Mouse (Mus musculus) heart, embryonic 16.5 days (tissue): Measurements from ENCODE around the gene Gm20683. TPM values are rescaled to one million over a fixed set of nuclear protein-coding genes. Genes with fewer than 3 reads are reported as not detected.
A peak's percentile ranks its signal among the peaks of the same experiment; 100 is the strongest.

Source experiments
- ATAC-seq: fragments of 200-750 bp; cut with Nextera tagmentation; replicated peaks from 2 replicates; pipeline ENCODE4 v1.8.0; 2017; ENCODE audit warnings: moderate number of reproducible peaks; ENCODE audit not compliant: insufficient read depth, low FRiP score; ENCODE audit errors: extremely low read depth
- H3K27ac ChIP-seq: fragments of 300-500 bp; sonication (generic); 2 replicates; pipeline ENCODE4 v1.5.1; 2014; ENCODE audit warnings: mild to moderate bottlenecking, low read length, control low read depth, moderate library complexity
- H3K27me3 ChIP-seq: fragments of 300-500 bp; sonication (generic); 2 replicates; pipeline ENCODE4 v1.6.1; 2014; ENCODE audit warnings: low read length, mixed read lengths; ENCODE audit not compliant: control insufficient read depth, insufficient read depth
- H3K36me3 ChIP-seq: fragments of 300-500 bp; sonication (generic); 2 replicates; pipeline ENCODE4 v1.6.1; 2014; ENCODE audit not compliant: control insufficient read depth, insufficient read depth
- H3K4me1 ChIP-seq: fragments of 300-500 bp; sonication (generic); 2 replicates; pipeline ENCODE4 v1.6.1; 2014; ENCODE audit warnings: low read length, mixed read lengths; ENCODE audit not compliant: control insufficient read depth, insufficient read depth
- H3K4me2 ChIP-seq: fragments of 300-500 bp; sonication (generic); 2 replicates; pipeline ENCODE4 v1.6.1; 2014; ENCODE audit warnings: low read depth, mild to moderate bottlenecking, control low read depth, low read length
- H3K4me3 ChIP-seq: fragments of 300-500 bp; sonication (generic); 2 replicates; pipeline ENCODE4 v1.5.1; 2014; ENCODE audit warnings: mild to moderate bottlenecking, control low read depth, low read length
- H3K9ac ChIP-seq: fragments of 300-500 bp; sonication (generic); 2 replicates; pipeline ENCODE4 v1.6.1; 2014; ENCODE audit warnings: low read length, control low read depth
- H3K9me3 ChIP-seq: fragments of 300-500 bp; sonication (generic); replicated peaks from 2 replicates; pipeline ENCODE4 v1.6.1; 2016; ENCODE audit warnings: low read length; ENCODE audit not compliant: control insufficient read depth
- WGBS: fragments of 180-500 bp; shearing (Covaris S2); extraction: QIAGEN DNeasy Blood & Tissue Kit; methylation state at CpG from one replicate; pipeline ENCODE4 v1.1.7; 2014; 5-methylcytosine and 5-hydroxymethylcytosine counted together
- polyA plus RNA-seq: library from polyadenylated mRNA; unstranded; fragments of >200 nt; fragmentation: Nextera tagmentation; extraction: Ambion mirVana; gene quantifications from 2 replicates; pipeline ENCODE4 v1.2.1, GENCODE M21; 2015

Gene Gm20683
- polyA plus RNA-seq, 1 experiment from 2014 or later = 2.0 TPM

DNA sequence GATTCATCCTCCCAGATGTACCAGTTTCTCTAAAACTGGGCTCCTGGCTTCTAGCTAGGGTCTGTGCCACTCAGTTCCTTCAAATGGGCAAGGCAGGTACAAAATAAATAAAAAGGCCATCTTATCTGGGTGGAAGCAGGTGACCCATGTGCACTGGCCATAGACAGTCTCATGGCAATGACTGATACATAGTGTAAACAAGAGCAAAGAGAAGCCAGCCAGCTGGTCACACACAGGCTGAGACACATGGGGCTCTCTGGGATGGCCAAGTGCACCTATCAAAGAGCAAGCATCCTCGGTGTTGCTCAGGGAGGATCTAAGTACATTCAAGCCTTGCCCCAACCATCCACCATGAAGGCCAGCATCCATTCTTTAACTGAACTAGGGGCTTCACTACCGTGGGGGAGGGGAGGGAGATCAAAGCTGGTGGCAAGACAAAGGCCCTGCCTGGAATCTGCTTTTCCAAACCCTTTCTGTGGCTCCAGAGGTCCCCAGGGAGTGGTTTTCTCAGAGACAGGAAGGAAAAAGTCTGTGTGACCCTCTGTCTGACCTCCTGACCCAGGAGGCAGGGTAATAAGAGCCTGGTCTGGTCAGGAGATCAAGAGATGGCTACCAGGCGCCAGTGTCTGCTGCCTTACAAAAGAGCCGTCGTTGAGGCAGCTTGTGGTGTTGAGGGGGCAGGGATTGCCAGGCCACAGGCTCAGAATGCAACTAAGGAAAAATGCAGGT is 39.5 kb upstream of the Gm20683 start:
- no peak overlapping the region for H3K4me3 ChIP-seq
- WGBS = 21% methylated on average over 5 of the region's 5 CpGs
- no peak for ATAC-seq
- peaks cover 9% of the 10 kb centered on the region for H3K4me1 ChIP-seq
- H3K9ac ChIP-seq = no peak overlapping the region
- no peak overlapping the region for H3K4me2 ChIP-seq
- no peaks in the 10 kb centered on the region for H3K9me3 ChIP-seq
- peaks cover 16% of the 10 kb centered on the region for H3K36me3 ChIP-seq
- H3K27me3 ChIP-seq = no peaks in the 10 kb centered on the region
- H3K27ac ChIP-seq = no peak overlapping the region

GRCm38 (mm10) chr17:25880196-25880910 is 38.8 kb upstream of the Gm20683 start, which contains the start of gene Wfikkn1:
Wfikkn1 (minus strand) TSS chr17:25880858.
- H3K36me3 ChIP-seq = peaks cover 16% of the 10 kb centered on the region
- no peak for ATAC-seq
- no peaks in the 10 kb centered on the region for H3K9me3 ChIP-seq
- 61% methylated on average over 5 of the region's 5 CpGs for WGBS
- H3K9ac ChIP-seq = no peak within 1 kb of the TSS
- no peaks in the 10 kb centered on the region for H3K27me3 ChIP-seq
- no peak within 1 kb of the TSS for H3K4me3 ChIP-seq
- H3K4me2 ChIP-seq = no peak within 1 kb of the TSS
- H3K27ac ChIP-seq = no peak within 1 kb of the TSS
- H3K4me1 ChIP-seq = peaks cover 11% of the 10 kb centered on the region

GRCm38 (mm10) chr17:25879750-25880149 is 38.2 kb upstream of the Gm20683 start:
- Histone ChIP-seq H3K4me2 (no peak overlapping the region), H3K9ac (no peak overlapping the region), H3K36me3 (peaks cover 16% of the 10 kb centered on the region), H3K9me3 (no peaks in the 10 kb centered on the region), H3K4me3 (no peak overlapping the region), H3K27me3 (no peaks in the 10 kb centered on the region), H3K27ac (no peak overlapping the region), H3K4me1 (peaks cover 11% of the 10 kb centered on the region)
- 79% methylated on average over 8 of the region's 8 CpGs for WGBS
- ATAC-seq = no peak

GRCm38 (mm10) chr17:25879261-25879660 is 37.7 kb upstream of the Gm20683 start:
- Histone ChIP-seq H3K36me3 (peaks cover 14% of the 10 kb centered on the region), H3K4me3 (no peak overlapping the region), H3K27me3 (no peaks in the 10 kb centered on the region), H3K27ac (no peak overlapping the region), H3K4me2 (no peak overlapping the region), H3K9me3 (no peaks in the 10 kb centered on the region), H3K4me1 (peaks cover 13% of the 10 kb centered on the region), H3K9ac (no peak overlapping the region)
- no peak for ATAC-seq
- WGBS = 69% methylated on average over 4 of the region's 4 CpGs

- no peaks in the 10 kb centered on the region for H3K9me3 ChIP-seq
- no peak for ATAC-seq
- 93% methylated on average over 19 of the region's 19 CpGs for WGBS
- no peaks in the 10 kb centered on the region for H3K27me3 ChIP-seq
- H3K9ac ChIP-seq = no peak overlapping the region
- no peak overlapping the region for H3K4me3 ChIP-seq
- peaks cover 10% of the 10 kb centered on the region for H3K36me3 ChIP-seq
- H3K4me1 ChIP-seq = peaks cover 19% of the 10 kb centered on the region
- no peak overlapping the region for H3K4me2 ChIP-seq
- no peak overlapping the region for H3K27ac ChIP-seq
Observed at GRCm38 (mm10) chr17:25878611-25879180, 37.1 kb upstream of the Gm20683 start.

GRCm38 (mm10) chr17:25877741-25878610 is 36.4 kb upstream of the Gm20683 start:
- peaks cover 19% of the 10 kb centered on the region for H3K4me1 ChIP-seq
- no peaks in the 10 kb centered on the region for H3K27me3 ChIP-seq
- H3K9ac ChIP-seq = no peak overlapping the region
- no peak for ATAC-seq
- no peaks in the 10 kb centered on the region for H3K9me3 ChIP-seq
- WGBS = 92% methylated on average over 32 of the region's 32 CpGs
- H3K27ac ChIP-seq = no peak overlapping the region
- H3K4me3 ChIP-seq = no peak overlapping the region
- no peak overlapping the region for H3K4me2 ChIP-seq
- peaks cover 3% of the 10 kb centered on the region for H3K36me3 ChIP-seq

GRCm38 (mm10) chr17:25877025-25877424 is 35.5 kb upstream of the Gm20683 start:
- no peaks in the 10 kb centered on the region for H3K36me3 ChIP-seq
- no peak for ATAC-seq
- no peak overlapping the region for H3K4me2 ChIP-seq
- H3K27me3 ChIP-seq = no peaks in the 10 kb centered on the region
- no peaks in the 10 kb centered on the region for H3K9me3 ChIP-seq
- H3K9ac ChIP-seq = no peak overlapping the region
- 73% methylated on average over 3 of the region's 3 CpGs for WGBS
- H3K27ac ChIP-seq = no peak overlapping the region
- H3K4me3 ChIP-seq = no peak overlapping the region
- peaks cover 19% of the 10 kb centered on the region for H3K4me1 ChIP-seq

DNA sequence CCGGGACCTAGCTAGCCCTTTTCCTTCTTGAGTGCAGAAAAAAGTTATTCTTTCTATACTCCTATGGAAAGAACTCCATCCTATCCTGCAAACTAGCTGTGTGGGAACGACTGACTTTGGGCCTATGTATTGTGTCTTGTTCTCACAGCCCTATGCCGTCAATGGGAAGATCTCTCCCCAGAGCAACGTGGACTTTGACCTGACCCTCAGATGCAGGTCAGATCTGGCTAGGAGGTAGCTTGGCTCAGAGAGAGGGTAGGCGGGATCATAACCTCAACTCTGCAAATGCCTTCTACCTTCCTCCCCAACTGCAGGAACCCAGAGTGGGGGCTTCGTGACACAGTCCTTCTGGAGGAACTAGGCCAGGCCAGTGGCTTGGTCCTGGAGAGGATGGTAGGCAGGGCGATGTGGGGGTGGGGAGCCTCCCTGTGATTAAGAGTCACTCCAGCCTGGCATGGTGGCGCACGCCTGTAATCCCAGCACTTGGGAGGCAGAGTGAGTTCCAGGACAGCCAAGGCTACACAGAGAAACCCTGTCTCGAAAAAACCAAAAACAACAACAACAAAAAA is 34.9 kb upstream of the Gm20683 start:
- H3K27me3 ChIP-seq = no peaks in the 10 kb centered on the region
- peak overlapping the region; percentile 81 for H3K9ac ChIP-seq
- no peaks in the 10 kb centered on the region for H3K9me3 ChIP-seq
- no peaks in the 10 kb centered on the region for H3K36me3 ChIP-seq
- H3K4me2 ChIP-seq = peak overlapping the region; percentile 76
- 72% methylated on average over 10 of the region's 10 CpGs for WGBS
- no peak overlapping the region for H3K27ac ChIP-seq
- H3K4me1 ChIP-seq = peaks cover 19% of the 10 kb centered on the region
- ATAC-seq = no peak
- H3K4me3 ChIP-seq = peak overlapping the region; percentile 80
